Mouse (Mus musculus): ENCODE data around the gene Grip1.

Grip1 gene

DNA sequence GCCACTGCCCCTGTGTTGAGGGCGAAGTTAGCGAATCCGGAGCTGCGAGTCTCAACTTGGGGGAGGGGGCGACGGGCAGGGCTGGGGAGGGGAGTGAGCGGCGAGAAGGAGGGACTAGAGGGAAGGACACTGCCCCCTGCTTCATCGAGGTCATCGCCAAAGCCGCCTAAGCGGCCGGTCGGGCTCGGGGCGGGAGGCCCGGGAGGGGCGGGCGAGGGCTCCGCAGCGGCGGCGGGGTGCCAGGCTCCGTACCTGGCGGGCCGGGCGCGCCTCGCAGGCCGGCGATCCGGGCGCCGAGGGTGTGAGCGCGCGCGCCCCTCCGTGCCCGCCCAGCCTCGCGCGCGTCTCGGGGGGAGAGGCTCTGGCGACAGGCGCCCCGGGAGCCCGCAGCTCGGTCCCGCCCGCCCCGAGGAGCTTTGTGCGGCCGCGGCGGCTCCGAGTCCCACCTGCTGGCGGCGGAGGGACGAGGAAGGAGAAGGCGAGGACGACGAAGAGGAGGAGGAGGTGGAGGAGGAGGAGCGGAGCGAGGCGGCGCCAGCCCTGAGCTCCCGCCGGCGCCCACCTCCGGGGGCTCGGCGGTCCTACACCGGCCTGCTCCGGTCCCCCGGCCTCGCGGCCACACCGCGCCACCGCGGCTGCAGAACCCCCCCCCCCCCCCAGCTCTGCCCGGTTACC, at the start of gene Grip1:
Gene Grip1 (plus strand): TSS at position 400 of the 675 bp plus-strand sequence.
- DNase-seq (ENCODE audit: low spot score), result peak; percentile 74

DNA sequence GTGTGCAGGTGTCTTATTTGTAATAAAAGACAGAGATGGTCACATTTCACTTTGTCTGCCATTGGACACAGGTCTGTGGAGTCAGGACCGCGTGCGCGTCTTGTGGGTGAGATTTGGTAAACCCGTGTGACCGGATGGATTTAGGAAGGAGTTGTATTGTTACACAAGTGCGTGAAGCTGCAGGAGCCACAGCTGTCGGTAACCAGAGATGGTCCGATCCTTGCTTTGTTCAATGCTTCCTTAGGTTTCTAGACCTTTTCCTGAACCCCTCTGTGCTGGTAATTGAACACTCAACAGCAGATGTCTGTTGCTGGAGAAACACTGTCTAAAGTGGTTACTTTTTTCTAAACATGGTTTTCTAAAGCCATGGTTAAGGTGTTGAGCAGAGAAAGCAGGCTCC, 48.5 kb upstream of the Grip1 start:
- no peak for DNase-seq (ENCODE audit: low spot score)

- no peak for DNase-seq (ENCODE audit: low spot score)
Measured at GRCm38 (mm10) chr10:119405612-119406011, 48.0 kb upstream of the Grip1 start.

- no peak for DNase-seq (ENCODE audit: low spot score)
Measured at GRCm38 (mm10) chr10:119408327-119408726, 45.3 kb upstream of the Grip1 start.

DNA sequence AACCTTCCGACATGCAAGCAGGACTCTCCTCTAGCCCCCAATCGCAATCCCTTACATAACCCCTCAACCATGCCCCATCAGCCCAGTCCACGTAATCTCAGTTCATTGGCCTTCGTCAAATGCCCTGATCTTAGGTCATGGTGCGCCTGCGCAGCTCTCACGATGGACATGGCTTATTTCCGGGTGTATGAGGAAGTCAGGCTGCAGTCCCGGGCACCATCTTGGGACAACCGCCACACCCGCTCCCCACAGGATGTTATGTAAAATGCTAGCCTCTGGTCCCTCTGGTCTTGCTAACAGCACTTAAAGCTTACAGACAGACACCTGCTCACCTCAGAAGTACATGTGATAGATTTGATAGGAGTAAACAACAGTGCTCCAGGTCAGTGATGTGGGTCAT, 40.4 kb upstream of the Grip1 start:
- no peak for DNase-seq (ENCODE audit: low spot score)

GRCm38 (mm10) chr10:119415106-119415505, 38.5 kb upstream of the Grip1 start:
- DNase-seq (ENCODE audit: low spot score), result no peak

- no peak for DNase-seq (ENCODE audit: low spot score)
Measured at GRCm38 (mm10) chr10:119421418-119421817, 32.2 kb upstream of the Grip1 start.

- no peak for DNase-seq (ENCODE audit: low spot score)
Measured at GRCm38 (mm10) chr10:119423821-119424534, 29.7 kb upstream of the Grip1 start.

- no peak for DNase-seq (ENCODE audit: low spot score)
Measured at GRCm38 (mm10) chr10:119427653-119428052, 26.0 kb upstream of the Grip1 start.

DNA sequence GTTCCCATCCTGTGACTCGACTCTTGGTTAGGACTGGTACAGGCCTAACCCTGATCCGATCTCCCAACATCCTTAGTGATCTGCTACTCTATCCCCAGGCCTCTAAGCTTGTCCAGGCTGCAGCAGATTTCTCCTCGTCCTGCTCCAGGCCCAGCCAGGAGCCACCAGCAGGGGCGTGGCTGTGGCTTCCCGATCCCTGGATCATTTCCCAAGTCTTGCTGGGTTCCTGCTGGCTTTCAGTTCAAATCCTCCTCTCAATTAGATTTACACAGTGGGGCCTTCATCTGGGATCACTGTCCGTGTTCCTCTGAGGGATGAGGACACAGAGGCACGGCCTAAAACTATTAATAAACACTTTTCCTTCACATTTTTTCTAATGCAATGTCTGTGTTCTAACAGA, 25.5 kb upstream of the Grip1 start:
- no peak for DNase-seq (ENCODE audit: low spot score)

- no peak for DNase-seq (ENCODE audit: low spot score)
Measured at GRCm38 (mm10) chr10:119430240-119430639, 23.4 kb upstream of the Grip1 start.

GRCm38 (mm10) chr10:119431801-119432200, 21.8 kb upstream of the Grip1 start:
- no peak for DNase-seq (ENCODE audit: low spot score)

DNA sequence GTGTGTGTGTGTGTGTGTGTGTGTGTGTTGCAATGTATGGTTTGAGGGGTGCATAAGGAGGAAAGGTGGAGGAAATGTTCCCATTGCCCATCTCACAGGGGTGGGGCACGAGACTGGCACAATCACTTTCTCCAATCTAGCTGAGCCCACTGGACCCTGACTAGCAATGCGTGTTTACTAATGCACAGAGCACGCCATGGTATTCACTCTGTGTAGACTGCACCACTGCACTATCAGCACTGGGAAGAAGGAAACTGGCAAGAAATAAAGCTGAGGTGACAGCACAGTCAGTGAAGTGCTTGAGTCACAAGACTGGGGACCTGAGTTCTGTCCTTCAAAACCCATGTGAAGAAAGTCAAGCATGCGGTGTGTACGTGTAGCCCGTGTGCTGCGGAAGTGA, 17.8 kb upstream of the Grip1 start:
- DNase-seq (ENCODE audit: low spot score), result no peak

GRCm38 (mm10) chr10:119437319-119437718, 16.3 kb upstream of the Grip1 start:
- DNase-seq (ENCODE audit: low spot score), result no peak

DNA sequence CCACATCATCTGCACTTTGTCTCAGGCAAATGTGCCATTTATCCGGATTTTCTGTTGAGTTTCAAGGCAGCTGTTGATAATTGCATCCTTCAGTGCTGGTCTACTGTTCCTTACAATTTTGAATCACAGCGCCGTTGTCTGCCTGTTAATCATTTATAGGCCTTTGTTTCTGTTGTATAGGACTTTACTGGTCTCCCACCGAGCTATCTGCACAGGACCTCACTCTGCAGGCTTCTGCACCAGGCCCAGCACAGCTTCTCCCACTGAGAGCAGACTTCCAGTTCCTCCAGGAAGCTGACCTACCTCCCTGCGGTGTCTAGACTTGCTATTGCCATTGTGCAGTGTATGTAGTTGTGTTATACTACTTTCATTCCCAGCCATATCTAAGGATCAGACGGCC, 11.9 kb upstream of the Grip1 start:
- no peak for DNase-seq (ENCODE audit: low spot score)

DNA sequence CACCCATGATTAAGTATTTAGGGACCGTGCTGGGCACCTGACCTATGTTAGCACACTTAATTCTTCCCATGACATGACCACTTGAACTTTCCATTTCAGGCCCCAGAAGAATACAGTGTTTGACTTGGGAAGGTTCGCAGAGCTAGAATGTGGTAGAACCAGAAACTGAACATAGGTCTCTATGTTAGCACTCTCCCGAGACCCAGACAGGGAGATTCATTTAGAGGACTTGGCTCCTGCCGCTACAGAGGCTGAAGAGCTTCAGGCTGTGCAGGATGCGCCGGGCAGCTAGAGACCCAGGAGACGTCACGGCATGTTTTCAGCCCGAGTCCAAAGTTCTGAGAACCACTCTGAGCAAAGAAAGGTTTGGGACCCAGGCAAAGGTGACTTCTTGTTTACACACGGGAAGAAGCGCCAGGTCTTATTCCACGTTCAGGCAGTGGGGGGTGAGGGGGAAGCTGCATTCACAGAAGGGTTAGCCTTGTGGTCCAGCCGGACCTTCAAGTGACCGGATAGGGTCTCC, 6.2 kb upstream of the Grip1 start:
- DNase-seq (ENCODE audit: low spot score), result no peak

DNA sequence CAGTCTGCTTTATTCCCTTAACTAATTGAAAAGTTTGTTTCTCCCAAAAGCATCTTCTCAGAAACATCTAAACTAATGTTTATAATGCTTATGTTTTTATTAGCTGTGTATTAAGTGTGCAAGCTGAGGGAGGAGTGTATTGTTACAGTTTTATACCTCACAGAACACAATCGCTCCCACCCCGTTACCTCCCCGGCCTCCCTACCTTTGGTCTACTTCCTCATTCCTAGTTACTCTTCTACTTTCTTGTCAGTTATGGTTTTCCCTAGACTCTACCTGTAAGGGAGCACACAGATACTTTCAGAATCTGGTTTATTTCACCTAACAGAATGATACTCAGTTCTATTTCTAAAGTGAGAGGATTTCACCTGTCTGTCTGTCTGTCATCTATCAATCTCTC, 5.7 kb upstream of the Grip1 start:
- no peak for DNase-seq (ENCODE audit: low spot score)

- DNase-seq (ENCODE audit: low spot score), result no peak
Measured at GRCm38 (mm10) chr10:119452698-119453097, 932 bp upstream of the Grip1 start.

DNA sequence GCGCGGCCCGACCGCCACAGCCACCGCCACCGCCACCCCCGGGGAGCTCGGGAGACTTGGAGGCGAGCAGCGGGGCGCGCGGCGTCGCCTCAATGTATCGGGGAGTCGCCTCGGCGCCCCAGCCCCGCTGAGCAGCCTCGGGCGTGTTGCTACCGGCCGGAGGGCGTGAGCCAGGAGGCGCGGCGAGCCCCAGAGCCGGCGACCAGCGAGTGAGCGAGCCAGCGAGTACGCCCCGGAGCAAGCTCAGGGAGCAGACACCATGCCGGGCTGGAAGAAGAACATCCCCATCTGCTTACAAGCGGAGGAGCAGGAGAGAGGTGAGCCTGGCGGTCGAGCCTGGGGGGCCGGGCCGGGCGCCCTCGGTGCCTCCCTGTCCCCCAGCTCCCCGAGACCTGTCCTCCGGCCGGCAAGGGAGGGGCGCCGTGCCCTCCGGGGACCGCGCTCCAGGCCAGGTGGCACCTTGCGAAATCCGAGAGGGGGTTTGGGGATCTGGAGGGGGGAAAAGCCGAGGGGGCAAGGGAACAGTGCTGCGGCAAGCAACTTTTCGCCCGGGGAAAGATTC, 557 bp downstream of the Grip1 start:
- peak; percentile 65 for DNase-seq (ENCODE audit: low spot score)

- peak; percentile 65 for DNase-seq (ENCODE audit: low spot score)
Measured at GRCm38 (mm10) chr10:119454668-119455542, 1.3 kb downstream of the Grip1 start.

DNA sequence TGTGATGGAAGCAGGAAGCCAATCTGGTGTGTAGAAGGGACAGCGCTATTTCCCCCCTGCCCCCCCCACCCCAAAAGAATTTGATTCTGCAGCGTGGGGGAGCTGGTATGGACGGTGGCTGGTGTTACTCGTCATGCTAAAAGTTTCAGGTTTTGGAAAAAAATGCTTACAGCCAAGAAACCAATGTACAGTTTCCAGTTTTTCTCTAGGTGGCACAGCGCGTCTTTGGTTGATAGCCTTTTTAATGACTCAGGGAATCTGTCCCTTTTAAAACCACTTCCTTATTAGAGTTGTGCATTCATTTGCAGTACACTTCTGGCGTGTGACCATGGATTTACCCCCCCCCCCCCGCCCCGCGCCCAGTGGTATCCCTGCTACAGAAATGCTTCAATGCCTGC, 1.9 kb downstream of the Grip1 start:
- peak; percentile 31 for DNase-seq (ENCODE audit: low spot score)

DNA sequence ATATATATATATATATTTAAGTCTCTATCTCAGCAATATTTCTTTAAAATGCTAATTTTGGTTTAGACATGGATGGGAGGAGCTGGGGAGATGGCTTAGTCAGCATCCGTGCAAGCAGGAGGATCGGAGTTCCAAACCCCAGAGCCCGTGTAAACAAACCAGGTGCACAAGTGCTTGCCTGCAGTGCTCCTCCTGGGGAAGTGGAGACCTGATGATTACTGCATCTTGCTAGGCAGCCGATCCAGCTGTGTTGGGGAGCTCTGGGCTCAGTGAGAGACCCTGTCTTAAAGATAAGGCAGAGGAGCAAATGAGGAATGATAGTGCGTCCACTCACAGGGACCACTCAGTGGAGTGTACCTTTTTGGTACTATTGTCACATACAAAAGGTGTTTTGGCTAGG, 3.5 kb downstream of the Grip1 start:
- DNase-seq (ENCODE audit: low spot score), result no peak

Measured in retina, embryonic 14.5 days (tissue).